Mouse (Mus musculus): ENCODE data around the gene Gm773.
"Not testable (repeated sequence)": the region's sequence is repeated elsewhere in the genome, so short reads cannot be mapped to it uniquely, and the experiment has no call there.

Gene Gm773

GRCm38 (mm10) chrX:56212771-56213170, at the start of gene Gm773:
Gene Gm773 (minus strand): TSS chrX:56212881.
- no peak for DNase-seq

GRCm38 (mm10) chrX:56186449-56186848, 26.2 kb downstream of the Gm773 start:
- DNase-seq, result not testable (repeated sequence)

- no peak for DNase-seq
These were observed 61.3 kb downstream of the Gm773 start for GRCm38 (mm10) chrX:56151396-56151795.

Measured in thymus, postnatal 36 days (tissue).